ENCODE assay signal across 12 mouse cellular contexts in genomic region chr9:54629613-54630261, GRCm38 (mm10). TPM values are rescaled to one million over a fixed set of nuclear protein-coding genes. Genes with fewer than 3 reads are reported as not detected.
DNase-seq lines count a peak whose midpoint lies in the region; TF ChIP-seq lines count a peak whose summit lies in the region.
"Had no signal": no experiment of that assay in that cellular context is flagged by ENCODE, and none has a peak within 500 bp of the region (broad histone marks: within the 10 kb centered on the region; RNA-seq: fewer than 3 reads in every experiment).

No protein-coding gene starts in this region.

- TF ChIP-seq POLR2A in embryonic fibroblast, embryonic 13.5 days (IDR thresholded peaks at IDR 0.05; ENCODE audit: low read depth, low read length), result no peak

- H3K4me1 ChIP-seq in embryonic fibroblast, embryonic 13.5 days (ENCODE audit: control insufficient read depth, insufficient read depth, low read length), result 0 out of 2 replicates have a peak, but pooled peaks cover 2% of the 10 kb centered on the region
- H3K4me1 ChIP-seq: hindbrain, embryonic 12.5 days had no signal

- TF ChIP-seq CTCF in embryonic fibroblast, embryonic 13.5 days (IDR thresholded peaks at IDR 0.05; ENCODE audit: borderline replicate concordance, insufficient read depth, low read length), result 0 out of 2 replicates have a peak, but pooled peaks have one; percentile 17

- DNase-seq in cerebellum, adult 11 months, result peak; percentile 9
- no peak for DNase-seq in cerebellum, adult 11-12 months
- DNase-seq in lung, postnatal 14 days, result peak; percentile 6
- DNase-seq in lung, postnatal 25 days (ENCODE audit: low spot score), result no peak
- DNase-seq in brain, adult 2 months (ENCODE audit: low read depth, low spot score), result peak; percentile 55
- DNase-seq in ovary, postnatal 36 days (ENCODE audit: low spot score), result no peak
- DNase-seq in kidney, postnatal 4 days, result no peak
- DNase-seq: kidney, postnatal 25 days had no signal

- H3K27ac ChIP-seq in embryonic fibroblast, embryonic 13.5 days (ENCODE audit: insufficient read depth, low read length), result no peak overlapping the region
- H3K27ac ChIP-seq: hindbrain, embryonic 12.5 days; liver, embryonic 14.5 days had no signal

- no peak overlapping the region for H3K4me3 ChIP-seq in embryonic fibroblast, embryonic 13.5 days (ENCODE audit: insufficient read depth, low read length)
- H3K4me3 ChIP-seq: heart, embryonic 12.5 days; hindbrain, embryonic 12.5 days had no signal

RNA-seq across cellular contexts. Expression of gene Acsbg1, which starts 31.9 kb away (rescaled TPM):
- 0.55 and 0.56 TPM in 2 replicates for polyA plus RNA-seq in embryonic fibroblast, embryonic 13.5 days (2011; ENCODE audit: insufficient read length, low read depth, missing spikeins)

RNA-seq across cellular contexts. Expression of gene Idh3a, which starts 43.6 kb away (rescaled TPM):
- polyA plus RNA-seq in embryonic fibroblast, embryonic 13.5 days (2011; ENCODE audit: insufficient read length, low read depth, missing spikeins), result 84.8 and 95.7 TPM in 2 replicates

Comparison
In these comparisons a context has a peak if more than half of its experiments do, and no peak if none do; other contexts are left out.
1. DNase-seq: peak in cerebellum, adult 11 months (single experiment), lung, postnatal 14 days (single experiment) and brain, adult 2 months (single experiment); none in cerebellum, adult 11-12 months (single experiment), lung, postnatal 25 days (single experiment), ovary, postnatal 36 days (single experiment) and kidney, postnatal 4 days (0 of 2).